Mouse (Mus musculus) kidney, postnatal 0 days (tissue): ENCODE results near the gene Stx17. TPM values are rescaled to one million over a fixed set of nuclear protein-coding genes. Genes with fewer than 3 reads are reported as not detected.

Source experiments
- ATAC-seq: fragments of 200-750 bp; cut with Nextera tagmentation; replicated peaks from 2 replicates; pipeline ENCODE4 v1.8.0; 2017; ENCODE audit warnings: low read depth, moderate number of reproducible peaks, moderate TSS enrichment, moderate library complexity; ENCODE audit not compliant: low FRiP score
- DNase-seq: peaks from one replicate; pipeline ENCODE4 v3.0.0-alpha.2; 2016; ENCODE audit warnings: low spot score
- H3K27ac ChIP-seq: fragments of 300-500 bp; sonication (generic); 2 replicates; pipeline ENCODE4 v1.5.1; 2014; ENCODE audit warnings: mild to moderate bottlenecking
- H3K27me3 ChIP-seq: fragments of 300-500 bp; sonication (generic); 2 replicates; pipeline ENCODE4 v1.6.1; 2014; ENCODE audit warnings: low read length, mixed read lengths; ENCODE audit not compliant: insufficient read depth
- H3K36me3 ChIP-seq: fragments of 300-500 bp; sonication (generic); 2 replicates; pipeline ENCODE4 v1.6.1; 2014; ENCODE audit warnings: low read length, mixed read lengths; ENCODE audit not compliant: insufficient read depth
- H3K4me1 ChIP-seq: fragments of 300-500 bp; sonication (generic); replicated peaks from 2 replicates; pipeline ENCODE4 v1.6.1; 2014; ENCODE audit warnings: antibody characterized with exemption, low read length, mixed read lengths; ENCODE audit not compliant: insufficient read depth
- H3K4me2 ChIP-seq: fragments of 300-500 bp; sonication (generic); 2 replicates; pipeline ENCODE4 v1.6.1; 2014; ENCODE audit warnings: mild to moderate bottlenecking, low read length, moderate library complexity, mixed read lengths
- H3K4me3 ChIP-seq: fragments of 300-500 bp; sonication (generic); replicated peaks from 2 replicates; pipeline ENCODE4 v1.5.1; 2014; ENCODE audit warnings: low read depth, low read length
- H3K9ac ChIP-seq: fragments of 300-500 bp; sonication (generic); 2 replicates; pipeline ENCODE4 v1.6.1; 2014; ENCODE audit warnings: low read depth, low read length
- H3K9me3 ChIP-seq: fragments of 300-500 bp; sonication (generic); replicated peaks from 2 replicates; pipeline ENCODE4 v1.6.1; 2016; ENCODE audit warnings: low read length, inconsistent platforms, mixed read lengths
- CTCF ChIP-seq: IDR thresholded peaks from 2 replicates; pipeline ENCODE4 v1.5.1; 2016; ENCODE audit warnings: antibody characterized with exemption, low read depth, mild to moderate bottlenecking, moderate library complexity
- WGBS: fragments of 180-500 bp; shearing (Covaris S2); extraction: QIAGEN DNeasy Blood & Tissue Kit; methylation state at CpG from one replicate; pipeline ENCODE4 v1.1.7; 2014; 5-methylcytosine and 5-hydroxymethylcytosine counted together
- polyA plus RNA-seq: library from polyadenylated mRNA; unstranded; fragments of >200 nt; fragmentation: Nextera tagmentation; extraction: Ambion mirVana; gene quantifications from 2 replicates; pipeline ENCODE4 v1.2.1, GENCODE M21; 2015

Stx17 gene
- polyA plus RNA-seq, 1 experiment from 2014 or later: 20.4 TPM

DNA sequence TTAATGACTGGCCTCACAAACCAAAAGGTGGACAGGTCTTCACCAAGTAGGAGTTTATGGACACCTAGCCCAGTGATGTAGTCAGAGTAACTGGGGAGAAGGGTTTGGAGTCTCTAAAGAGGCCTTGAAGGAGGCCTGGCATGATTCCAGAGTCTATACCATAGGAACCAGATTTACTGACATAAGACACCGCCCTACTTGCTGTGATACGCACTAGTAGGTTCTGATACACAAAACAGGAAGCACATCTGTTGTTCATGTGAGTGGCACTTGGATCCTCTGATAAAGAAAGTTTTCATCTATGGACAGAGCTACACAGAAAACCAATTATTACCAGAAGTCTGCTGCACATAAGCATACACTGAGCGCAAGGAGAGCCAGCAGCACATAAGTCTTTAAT lies 14.4 kb upstream of the Stx17 start:
- TF ChIP-seq CTCF: no peak
- Histone ChIP-seq H3K27me3 (no peaks in the 10 kb centered on the region), H3K9ac (no peak overlapping the region), H3K9me3 (no peaks in the 10 kb centered on the region), H3K4me3 (no peak overlapping the region), H3K36me3 (no peaks in the 10 kb centered on the region), H3K27ac (no peak overlapping the region), H3K4me1 (no peaks in the 10 kb centered on the region), H3K4me2 (no peak overlapping the region)
- DNase-seq: no peak
- WGBS: 68% methylated on average over 3 of the region's 3 CpGs
- no peak for ATAC-seq

DNA sequence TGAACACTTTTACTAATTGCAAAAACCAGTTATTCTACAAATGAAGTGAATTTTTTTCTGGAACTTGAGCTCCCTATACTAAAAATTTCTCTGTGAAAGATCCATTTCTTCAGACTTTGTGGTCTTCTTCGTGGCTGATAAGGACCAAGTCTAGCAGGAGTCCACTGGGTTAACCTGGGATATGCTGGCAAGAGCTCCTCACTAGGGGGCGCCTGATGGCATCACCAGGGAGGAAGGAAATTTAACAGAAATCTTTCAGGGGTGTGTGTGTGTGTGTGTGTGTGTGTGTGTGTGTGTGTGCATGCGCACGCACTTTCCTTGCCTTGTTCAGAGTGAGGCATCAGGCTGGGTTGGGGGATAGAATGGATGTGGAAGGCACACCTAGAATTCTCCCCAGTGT lies 8.5 kb upstream of the Stx17 start:
- no peak overlapping the region for H3K4me3 ChIP-seq
- DNase-seq (no peak), ATAC-seq (no peak)
- H3K9ac ChIP-seq: no peak overlapping the region
- WGBS: 64% methylated on average over 4 of the region's 4 CpGs
- TF ChIP-seq CTCF: peak; percentile 49
- H3K4me2 ChIP-seq: no peak overlapping the region
- no peaks in the 10 kb centered on the region for H3K27me3 ChIP-seq
- H3K36me3 ChIP-seq: no peaks in the 10 kb centered on the region
- no peaks in the 10 kb centered on the region for H3K9me3 ChIP-seq
- H3K4me1 ChIP-seq: no peaks in the 10 kb centered on the region
- no peak overlapping the region for H3K27ac ChIP-seq

DNA sequence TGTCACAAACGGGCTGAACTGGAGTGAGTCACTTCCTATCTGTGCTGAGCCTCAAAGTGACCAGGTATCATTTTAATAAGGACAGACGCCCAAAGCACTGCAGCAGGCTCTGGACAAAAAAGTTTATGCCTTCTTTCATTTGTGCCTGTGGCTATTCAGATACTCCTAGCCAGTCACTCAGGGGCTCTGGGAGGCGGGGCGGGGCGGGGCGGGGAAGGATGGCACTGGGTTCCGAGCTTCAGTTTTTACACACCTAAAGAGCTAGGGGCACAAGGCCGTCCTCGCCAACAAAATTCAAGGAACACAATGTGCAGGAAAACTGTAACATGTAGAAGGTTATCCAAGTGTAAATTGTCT lies 321 bp upstream of the Stx17 start:
- DNase-seq (no peak), ATAC-seq (peak; percentile 81)
- Histone ChIP-seq H3K9ac (no peak overlapping the region), H3K27me3 (no peaks in the 10 kb centered on the region), H3K4me1 (0 out of 2 replicates have a peak, but pooled peaks cover 5% of the 10 kb centered on the region), H3K36me3 (no peaks in the 10 kb centered on the region), H3K4me3 (peak overlapping the region; percentile 58), H3K9me3 (no peaks in the 10 kb centered on the region), H3K4me2 (peak overlapping the region; percentile 82), H3K27ac (no peak overlapping the region)
- no peak for TF ChIP-seq CTCF
- WGBS: 3% methylated on average over 9 of the region's 9 CpGs

DNA sequence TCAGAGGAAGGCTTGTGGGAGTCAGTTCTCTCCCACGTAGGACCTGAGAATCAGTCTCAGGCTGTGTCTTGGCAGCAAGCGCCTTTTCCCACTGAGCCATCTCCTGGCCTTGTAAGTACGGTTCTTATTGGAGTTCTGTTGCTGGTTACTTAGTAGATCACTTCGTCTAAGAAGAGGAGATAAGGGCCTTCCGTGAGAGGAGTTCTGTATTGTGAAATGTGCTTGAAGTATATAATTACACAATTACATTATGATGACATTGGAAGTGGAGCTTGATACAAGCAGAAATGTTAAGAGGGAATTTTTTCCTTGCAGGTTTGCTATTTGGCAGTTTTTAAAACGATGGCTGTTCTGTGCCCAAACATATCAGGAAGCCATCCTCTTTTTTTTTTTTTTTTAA lies 5.6 kb downstream of the Stx17 start:
- Histone ChIP-seq H3K36me3 (0 out of 2 replicates have a peak, but pooled peaks cover 7% of the 10 kb centered on the region), H3K27me3 (no peaks in the 10 kb centered on the region), H3K4me3 (no peak overlapping the region), H3K4me2 (no peak overlapping the region), H3K27ac (no peak overlapping the region), H3K9ac (no peak overlapping the region), H3K4me1 (0 out of 2 replicates have a peak, but pooled peaks cover 3% of the 10 kb centered on the region), H3K9me3 (no peaks in the 10 kb centered on the region)
- DNase-seq: no peak
- 79% methylated on average over 6 of the region's 6 CpGs for WGBS
- no peak for ATAC-seq
- no peak for TF ChIP-seq CTCF

DNA sequence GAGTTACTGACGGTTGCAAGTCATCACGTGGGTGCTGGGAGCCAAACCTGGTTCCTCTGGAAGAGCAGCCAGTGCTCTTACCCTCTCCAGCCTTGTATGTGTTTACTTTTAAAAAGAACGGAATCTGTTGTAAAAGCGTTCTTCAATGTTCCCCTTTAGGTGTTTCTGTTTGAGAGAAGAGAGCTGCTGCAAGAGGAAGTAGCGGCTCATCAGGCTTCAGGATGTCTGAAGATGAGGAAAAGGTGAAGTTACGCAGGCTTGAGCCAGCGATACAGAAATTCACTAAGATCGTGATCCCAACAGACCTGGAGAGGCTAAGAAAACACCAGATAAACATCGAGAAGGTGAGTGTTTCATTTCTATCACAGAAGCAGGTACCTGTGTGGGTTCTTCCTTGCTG lies 6.9 kb downstream of the Stx17 start:
- no peak for TF ChIP-seq CTCF
- no peak for ATAC-seq
- no peak for DNase-seq
- Histone ChIP-seq H3K9ac (no peak overlapping the region), H3K9me3 (no peaks in the 10 kb centered on the region), H3K27ac (no peak overlapping the region), H3K27me3 (no peaks in the 10 kb centered on the region), H3K4me1 (no peaks in the 10 kb centered on the region), H3K4me2 (no peak overlapping the region), H3K4me3 (no peak overlapping the region), H3K36me3 (0 out of 2 replicates have a peak, but pooled peaks cover 7% of the 10 kb centered on the region)
- WGBS: 95% methylated on average over 9 of the region's 9 CpGs

DNA sequence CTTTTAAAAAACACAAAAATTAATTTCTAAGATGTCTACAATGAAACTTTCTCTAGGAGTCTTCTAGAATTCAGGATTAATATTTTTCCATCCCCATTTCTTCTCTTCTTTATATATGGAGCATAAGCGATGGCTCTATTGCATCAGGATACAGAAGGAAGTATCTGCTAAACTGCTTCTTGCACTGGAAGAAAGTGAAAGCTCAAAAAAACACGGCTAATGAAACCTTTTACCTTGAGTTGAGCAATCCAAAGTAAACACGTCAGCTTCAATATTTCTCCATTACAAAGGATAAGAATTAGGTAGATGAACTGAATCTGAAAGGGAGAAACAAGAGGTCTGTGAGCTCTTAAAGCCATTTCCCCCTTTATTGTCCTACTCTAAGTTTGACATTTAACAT lies 8.0 kb downstream of the Stx17 start:
- no peak for TF ChIP-seq CTCF

DNA sequence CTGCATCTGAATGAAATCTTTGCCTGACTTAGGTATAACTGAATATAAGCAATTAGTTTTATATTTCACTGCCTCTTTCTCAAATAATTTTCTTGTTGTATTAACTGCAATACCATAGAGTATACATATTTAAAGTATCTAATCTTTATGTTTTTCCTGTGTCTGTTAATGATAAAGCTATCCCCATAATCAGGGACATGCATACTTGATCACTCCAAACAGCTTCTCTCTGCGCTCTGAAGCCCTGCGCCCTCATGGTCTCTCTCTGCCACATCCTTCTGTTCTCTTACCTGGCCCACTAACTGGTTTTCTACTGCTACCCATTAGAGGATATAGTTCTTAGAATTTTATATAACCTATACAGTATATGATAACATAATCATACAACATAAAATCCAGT lies 24.8 kb downstream of the Stx17 start:
- H3K4me1 ChIP-seq: no peaks in the 10 kb centered on the region
- ATAC-seq (no peak), DNase-seq (no peak)
- H3K4me2 ChIP-seq: no peak overlapping the region
- no peaks in the 10 kb centered on the region for H3K9me3 ChIP-seq
- 95% methylated on average over 2 of the region's 2 CpGs for WGBS
- no peaks in the 10 kb centered on the region for H3K36me3 ChIP-seq
- no peak overlapping the region for H3K9ac ChIP-seq
- no peak overlapping the region for H3K4me3 ChIP-seq
- H3K27me3 ChIP-seq: no peaks in the 10 kb centered on the region
- no peak overlapping the region for H3K27ac ChIP-seq
- TF ChIP-seq CTCF: no peak

More for the DNA sequence above, 8.0 kb downstream of the Stx17 start:
- H3K9ac ChIP-seq: no peak overlapping the region
- H3K4me3 ChIP-seq: no peak overlapping the region
- H3K4me2 ChIP-seq: no peak overlapping the region
- H3K36me3 ChIP-seq: 0 out of 2 replicates have a peak, but pooled peaks cover 9% of the 10 kb centered on the region
- H3K9me3 ChIP-seq: no peaks in the 10 kb centered on the region
- ATAC-seq (no peak), DNase-seq (no peak)
- H3K27ac ChIP-seq: no peak overlapping the region
- WGBS: 91% methylated on average over 3 of the region's 3 CpGs
- H3K4me1 ChIP-seq: no peaks in the 10 kb centered on the region
- H3K27me3 ChIP-seq: no peaks in the 10 kb centered on the region
